Mouse (Mus musculus): ENCODE measurements around the gene Fam78b.

Gene Fam78b

DNA sequence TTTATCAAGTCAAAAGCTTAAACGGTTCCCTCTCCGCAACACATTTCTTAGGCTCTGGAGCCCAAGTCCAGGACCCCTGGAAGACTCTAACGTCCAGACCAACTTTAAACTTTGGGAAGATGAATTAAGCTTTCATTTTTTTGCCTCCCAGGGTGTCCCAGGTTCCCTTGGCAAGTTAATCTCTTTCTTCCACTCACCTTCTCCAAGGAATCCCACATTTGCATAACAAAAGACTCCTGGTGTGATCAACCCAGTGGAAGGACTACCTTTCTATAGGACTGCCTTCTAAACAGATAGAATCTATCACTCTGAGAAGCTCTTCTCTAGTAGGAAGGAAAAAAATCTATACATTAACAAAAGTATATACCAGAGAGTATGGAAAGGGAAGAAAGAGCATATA lies 92.3 kb downstream of the Fam78b start:
- in situ Hi-C loops (cut with MboI, MseI): no loop called here

DNA sequence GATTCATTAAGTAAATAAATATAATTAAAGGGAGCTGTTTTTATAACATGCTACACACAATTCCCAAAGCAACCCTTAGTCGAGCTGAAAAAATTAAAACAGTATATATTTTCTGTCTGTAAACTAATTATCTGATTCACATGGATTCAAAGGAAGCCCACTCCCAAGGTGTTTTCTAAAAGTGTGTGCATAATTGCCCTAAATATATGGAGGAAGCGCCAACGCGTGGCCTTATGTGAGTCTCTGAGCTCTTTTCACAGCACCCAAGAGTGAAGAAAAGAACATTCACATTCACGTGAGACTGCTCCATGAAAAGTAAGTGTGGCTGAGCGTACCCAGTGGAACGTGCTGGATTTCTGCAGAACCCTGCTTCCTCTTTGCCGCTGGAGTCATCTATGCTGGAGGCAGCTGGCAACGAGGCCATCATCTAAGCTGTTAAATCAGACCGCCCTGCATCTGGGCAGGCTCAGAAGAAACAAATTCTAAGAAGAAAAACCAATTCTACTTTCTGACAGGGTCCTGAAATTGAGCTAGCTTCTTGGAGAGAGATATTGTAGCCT lies 93.5 kb downstream of the Fam78b start:
- in situ Hi-C loops (cut with MboI, MseI): no loop called here

DNA sequence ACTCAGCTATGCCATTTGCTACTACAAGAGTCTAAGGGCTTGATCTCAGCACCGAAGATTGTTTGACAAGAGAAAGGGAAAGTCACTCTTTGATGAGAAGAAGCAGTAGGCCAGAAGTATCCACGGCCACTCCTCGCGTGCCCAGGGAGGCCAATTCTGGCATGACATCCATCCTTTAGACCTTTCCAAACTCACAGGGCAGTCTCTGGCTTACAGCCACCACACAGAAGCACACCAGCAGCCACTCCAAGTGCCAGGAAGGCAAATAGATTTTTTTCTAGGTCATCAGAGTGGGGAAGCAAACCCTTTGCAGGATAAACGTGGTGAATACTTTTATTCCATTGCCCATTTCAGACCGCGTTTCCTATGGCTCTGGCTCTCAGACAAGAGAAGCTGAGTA lies 97.5 kb downstream of the Fam78b start:
- in situ Hi-C loops (cut with MboI, MseI): no loop called here

DNA sequence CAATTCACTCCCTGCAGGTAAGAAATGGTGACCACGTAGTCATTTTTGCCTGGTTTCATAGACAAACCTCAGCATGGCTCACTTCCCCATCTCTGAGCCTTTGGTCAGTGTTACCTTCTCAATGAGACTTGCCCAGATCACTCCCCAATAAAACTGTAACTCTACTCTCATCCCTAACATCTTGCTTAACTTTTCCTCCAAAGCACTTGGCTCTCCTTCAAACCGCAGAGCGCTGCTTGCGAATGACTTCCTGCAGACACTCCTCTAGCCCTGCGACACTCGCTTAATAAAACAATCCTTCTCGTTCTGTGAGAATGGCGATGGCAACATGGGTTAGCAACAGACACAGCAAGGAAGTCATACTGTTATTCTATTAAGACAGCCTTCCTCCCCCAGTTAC lies 100.8 kb downstream of the Fam78b start:
- in situ Hi-C loops (cut with MboI, MseI): loop anchor here (10.0 kb wide), 1 partner anchor 1583 kb away; no protein-coding TSS in a partner anchor

DNA sequence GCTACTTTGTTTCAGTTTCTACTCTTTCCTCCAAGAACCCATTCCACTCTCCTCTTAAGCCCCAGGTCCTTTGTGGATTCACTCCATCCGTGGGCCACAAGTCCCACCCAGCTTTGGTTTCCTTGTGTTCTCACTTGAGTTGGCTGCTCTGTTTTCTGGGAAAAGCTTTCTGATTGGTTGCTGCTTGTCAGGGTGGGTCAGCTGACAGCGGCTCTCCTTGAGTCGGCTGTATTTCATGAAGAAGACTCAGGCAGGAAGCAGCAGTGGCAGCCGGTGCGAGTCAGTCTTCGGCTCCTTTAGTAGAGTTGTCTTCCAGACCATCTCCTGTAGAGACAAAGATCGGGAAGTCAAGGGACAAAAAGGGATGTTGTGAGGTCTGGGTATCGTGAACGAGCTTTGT lies 101.3 kb downstream of the Fam78b start:
- in situ Hi-C loops (cut with MboI, MseI): loop anchor here (10.0 kb wide), 1 partner anchor 1582 kb away; no protein-coding TSS in a partner anchor

DNA sequence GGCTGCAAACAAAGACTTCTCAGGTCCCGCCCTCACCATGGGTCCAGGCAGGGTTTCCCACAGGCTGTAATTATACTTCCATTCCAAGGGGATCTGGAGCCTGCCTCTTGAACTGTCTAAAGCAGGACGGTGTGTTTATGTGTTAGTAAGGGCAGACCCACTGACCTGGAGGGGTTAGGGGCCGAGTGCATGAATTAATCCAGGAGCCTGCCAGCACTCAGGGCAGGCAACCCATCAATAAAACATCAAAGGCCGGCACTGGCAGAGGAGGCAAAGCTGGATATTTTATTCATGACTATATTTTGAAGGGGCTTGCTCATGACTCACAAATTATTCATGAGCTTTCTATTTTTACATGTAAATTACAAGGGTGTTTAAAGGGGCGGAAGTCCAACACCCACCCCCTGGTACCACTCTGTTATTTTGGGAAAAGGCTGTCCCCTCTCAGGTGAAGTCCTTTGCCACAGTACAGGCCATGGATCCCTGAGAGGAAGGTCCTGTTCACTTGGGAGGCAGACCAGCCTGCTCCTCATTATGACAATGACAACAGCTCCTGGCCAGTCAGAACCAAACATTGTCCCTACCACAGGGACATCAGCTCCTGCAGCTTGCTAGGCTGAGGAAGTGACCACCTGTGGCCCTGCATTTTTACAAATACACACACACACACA lies 103.9 kb downstream of the Fam78b start:
- in situ Hi-C loops (cut with MboI, MseI): loop anchor here (10.0 kb wide), 1 partner anchor 1580 kb away; no protein-coding TSS in a partner anchor

DNA sequence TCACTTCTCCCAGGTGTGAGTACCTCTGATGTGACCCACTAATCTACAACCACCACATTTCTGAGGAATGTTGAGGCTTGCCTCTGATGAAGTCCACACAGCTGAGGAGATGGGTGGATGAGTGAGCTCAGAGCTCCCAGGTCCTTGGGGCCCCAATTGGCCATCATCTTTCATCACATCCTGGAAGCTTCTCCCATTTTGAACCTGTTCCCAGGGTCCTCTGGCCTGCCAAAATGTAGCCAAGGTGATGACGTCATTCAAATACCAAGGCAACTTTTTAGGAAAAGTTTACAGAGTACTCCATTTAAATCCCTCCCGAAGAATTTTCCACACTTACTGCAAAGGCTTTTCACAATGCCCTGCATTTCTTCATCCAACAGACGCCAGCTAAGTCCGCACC lies 104.7 kb downstream of the Fam78b start:
- in situ Hi-C loops (cut with MboI, MseI): loop anchor here (10.0 kb wide), 1 partner anchor 1579 kb away; no protein-coding TSS in a partner anchor

DNA sequence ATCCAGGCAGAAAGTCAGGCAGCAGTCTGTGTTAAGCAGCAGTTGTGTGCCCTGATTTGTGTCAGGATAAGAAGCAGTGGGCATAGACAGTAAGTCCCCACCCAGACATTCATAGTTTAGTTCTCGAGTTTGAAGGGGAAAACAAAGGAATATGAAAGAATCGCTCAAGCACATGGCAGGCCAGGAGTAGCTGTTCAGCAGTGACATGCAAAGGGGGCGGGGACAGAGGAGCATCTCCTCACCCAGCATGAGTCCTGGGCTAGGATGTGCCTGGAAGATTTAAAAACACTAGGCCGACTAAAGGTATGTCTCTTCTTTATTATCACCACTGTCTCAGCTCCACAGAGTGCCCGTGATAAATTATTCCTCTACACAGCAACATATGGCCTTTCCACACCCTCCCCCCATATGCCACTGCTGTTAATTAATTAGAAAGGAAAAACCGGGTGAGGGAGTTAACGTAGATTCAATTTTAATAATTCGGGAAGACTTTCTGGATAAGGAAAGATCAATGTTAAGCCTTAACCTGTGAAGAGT lies 107.8 kb downstream of the Fam78b start:
- in situ Hi-C loops (cut with MboI, MseI): loop anchor here (10.0 kb wide), 1 partner anchor 1576 kb away; no protein-coding TSS in a partner anchor

DNA sequence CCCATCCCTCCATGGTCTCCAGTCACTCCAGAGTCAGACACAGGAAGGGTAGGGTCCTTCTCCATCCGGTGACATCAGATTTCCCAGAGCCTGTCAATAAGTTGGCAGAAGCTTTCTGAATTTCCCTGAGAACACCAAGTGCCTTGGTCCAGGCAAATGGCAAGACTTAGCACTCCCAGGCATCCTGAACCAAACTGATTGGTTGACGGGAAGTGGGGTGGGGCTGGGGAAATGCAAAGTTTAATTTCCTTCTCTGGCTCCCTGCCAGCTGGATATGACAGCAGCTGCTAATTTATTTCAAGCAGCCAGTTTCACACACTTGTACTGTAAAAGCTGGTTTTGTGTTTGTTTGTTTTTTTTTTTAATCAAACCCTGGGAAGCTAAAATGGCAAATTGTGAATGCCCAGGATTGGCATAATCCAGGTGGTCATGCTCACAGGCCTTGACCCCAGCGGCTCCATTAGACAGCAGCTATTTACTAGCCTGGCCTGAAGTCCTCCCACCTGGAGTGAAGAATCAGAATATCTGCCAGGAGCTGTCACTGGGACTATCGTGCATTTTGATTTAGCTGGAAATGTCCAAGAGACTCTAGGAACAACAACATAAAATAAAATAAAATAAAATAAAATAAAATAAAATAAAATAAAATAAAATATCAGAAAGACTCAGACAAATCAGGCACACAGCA lies 113.3 kb downstream of the Fam78b start:
- in situ Hi-C loops (cut with MboI, MseI): no loop called here

DNA sequence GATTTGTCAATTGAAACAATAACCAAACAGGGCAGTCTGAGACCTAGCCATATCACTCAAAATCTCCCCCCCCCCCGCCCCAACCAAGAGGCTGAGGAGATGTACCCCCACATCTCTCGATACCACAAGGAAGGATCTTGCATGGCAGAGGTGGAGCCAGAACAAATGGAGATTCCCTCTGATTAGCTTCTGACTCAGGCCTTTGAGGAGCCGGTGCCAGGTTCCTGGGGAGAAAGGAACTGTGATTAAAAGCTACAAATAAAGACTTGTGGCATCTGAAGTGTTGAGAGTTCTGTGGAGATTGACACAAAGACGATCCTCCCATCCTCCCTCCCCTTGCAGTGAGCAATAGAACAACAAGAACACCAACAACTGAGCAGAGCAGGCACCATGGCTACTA lies 113.9 kb downstream of the Fam78b start:
- in situ Hi-C loops (cut with MboI, MseI): no loop called here

DNA sequence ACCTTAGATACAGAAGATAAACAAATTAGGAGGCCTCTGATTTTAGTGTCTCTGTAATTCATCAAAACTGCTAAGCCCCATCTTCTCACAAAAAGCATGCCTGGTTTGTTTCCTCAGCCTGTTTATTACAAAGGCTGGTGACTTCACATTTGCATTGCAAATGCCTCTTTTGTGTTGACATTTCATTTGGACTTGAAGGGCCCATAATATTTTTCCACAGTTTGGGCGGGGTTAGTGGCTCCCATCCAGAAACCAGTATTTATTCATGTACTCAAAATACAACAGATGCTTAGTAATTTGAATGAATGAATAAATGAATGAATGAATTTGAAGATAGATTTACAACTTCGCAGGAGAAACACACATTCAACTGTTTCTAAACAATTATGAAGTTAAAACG lies 115.5 kb downstream of the Fam78b start:
- in situ Hi-C loops (cut with MboI, MseI): no loop called here

DNA sequence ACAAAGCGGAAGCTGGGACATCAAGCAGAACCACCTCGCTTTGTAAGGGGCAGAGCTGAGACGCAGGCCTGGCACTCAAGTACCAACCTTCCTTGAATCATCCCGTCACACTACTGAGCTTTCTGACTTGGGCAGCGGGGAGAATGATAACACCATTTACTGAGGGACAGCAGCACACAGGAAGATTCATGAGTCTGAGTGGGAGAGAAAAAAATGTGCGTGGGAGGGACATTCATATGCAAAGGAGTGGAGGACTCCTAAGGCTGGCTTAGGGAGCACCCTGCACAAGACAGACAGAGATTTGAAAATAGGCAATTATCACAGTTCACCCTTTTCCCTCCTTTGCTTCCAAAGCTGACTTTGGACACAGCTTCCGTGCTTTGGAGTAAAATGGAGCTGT lies 117.8 kb downstream of the Fam78b start:
- in situ Hi-C loops (cut with MboI, MseI): no loop called here

DNA sequence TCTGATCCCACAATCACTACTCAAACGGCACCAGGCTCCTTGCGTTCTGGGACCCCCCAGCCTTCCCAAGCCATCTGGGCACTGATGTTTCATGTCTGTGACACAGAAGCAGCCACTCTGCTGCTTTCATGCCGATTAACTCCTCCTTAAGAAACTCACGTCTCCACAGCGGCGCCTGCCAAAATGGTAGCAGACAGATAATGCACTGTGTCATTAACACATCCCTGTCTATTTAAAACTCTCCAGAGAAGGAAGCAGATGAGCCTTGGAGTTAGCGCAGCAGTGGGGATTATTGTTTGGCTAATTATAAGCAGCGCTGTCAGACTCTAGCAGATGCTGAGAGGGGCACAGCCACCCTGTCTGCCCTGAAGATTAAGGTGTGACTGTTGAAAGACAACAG lies 118.2 kb downstream of the Fam78b start:
- in situ Hi-C loops (cut with MboI, MseI): no loop called here

DNA sequence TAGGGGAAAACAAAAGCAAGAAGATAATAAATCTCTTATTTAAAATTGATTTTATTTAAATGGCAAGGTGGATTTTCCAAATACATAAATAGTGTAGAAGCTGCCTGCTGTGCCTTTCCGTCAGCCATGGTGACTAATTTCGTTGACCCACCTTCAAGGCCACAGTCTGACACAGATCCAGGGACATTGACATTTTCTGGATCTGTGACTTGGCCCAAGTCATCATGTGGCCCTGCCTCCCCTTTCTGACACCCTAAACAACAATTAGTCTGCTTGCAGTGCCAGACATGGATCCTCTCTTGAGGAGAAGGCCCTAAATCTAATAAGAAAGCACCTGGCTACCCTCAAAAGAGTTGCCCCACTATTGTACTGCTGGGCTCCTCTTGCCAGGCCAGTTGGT lies 121.2 kb downstream of the Fam78b start:
- in situ Hi-C loops (cut with MboI, MseI): no loop called here

DNA sequence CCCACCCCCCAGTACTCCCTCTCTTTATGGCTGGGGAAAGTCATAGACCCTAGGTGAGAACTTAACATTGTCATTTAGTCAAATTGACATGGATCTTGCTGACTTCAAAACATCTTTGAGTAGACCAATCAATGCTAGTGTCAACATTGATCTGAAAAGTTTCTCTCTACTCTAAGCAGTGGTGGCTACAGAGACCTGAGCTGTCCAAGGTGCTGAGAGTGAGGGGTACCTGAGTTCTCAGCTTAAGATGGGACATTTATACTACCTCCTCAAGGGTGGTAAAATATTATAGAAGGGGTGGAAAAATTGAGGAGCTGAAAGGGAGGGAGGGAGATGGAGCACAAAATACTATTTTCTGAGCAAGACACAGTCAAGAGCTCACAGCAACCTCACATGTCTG lies 122.3 kb downstream of the Fam78b start:
- in situ Hi-C loops (cut with MboI, MseI): no loop called here

DNA sequence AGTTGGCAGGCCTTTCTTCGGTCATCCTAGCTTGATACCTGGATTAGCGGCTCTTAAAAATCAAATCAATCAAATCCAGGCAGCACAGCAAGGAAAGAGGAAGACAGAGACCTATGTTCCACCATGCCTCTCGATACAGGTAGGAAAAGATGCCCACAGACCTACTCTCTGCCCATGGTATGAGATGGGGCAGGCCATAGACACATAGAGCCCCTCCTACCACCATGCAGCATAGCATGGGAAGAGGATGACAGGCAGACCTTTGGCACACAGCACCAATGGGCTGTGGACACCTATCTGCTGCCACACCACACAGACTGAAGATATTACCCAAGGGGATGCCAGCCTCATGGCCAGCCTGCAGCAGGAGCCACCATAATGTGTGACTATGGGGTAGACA lies 124.7 kb downstream of the Fam78b start:
- in situ Hi-C loops (cut with MboI, MseI): no loop called here

DNA sequence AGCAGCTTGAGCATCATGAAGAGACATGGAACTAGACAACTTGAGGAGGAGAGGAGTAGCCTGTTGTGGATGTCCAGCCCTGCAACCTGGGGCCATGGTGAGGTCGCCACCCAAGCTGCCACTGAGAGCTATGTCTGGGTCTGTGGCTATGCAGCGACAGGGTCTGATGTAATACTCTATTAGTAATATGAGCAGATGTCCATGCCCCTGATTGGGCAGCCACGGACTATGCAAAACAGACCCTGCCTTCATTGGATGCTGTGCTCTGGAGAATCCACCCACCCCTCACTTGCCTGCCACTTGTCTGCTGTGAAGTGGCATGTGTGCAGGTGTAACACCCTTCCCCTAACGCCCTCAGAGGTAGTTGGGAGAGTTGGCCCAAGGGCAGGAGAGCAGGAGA lies 125.1 kb downstream of the Fam78b start:
- in situ Hi-C loops (cut with MboI, MseI): no loop called here

DNA sequence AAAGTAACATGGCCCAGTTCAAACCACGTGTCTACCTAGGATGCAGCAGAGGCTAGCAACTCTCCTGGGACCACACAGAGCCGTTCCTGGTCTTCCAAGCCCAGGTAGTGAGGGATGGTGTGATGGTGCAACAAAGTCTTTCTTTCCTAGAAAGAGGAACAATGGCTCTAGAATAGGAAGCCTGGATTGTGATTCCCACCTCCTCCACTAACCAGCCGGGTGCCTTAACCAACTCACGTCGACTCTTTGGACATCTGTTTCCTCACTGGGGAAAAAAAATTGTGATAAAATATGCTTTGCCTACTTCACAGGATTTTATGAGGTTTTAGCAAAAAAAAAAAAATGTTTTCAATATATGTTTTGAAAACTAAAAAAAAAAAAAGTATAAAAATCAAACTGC lies 134.5 kb downstream of the Fam78b start:
- in situ Hi-C loops (cut with MboI, MseI): no loop called here

Measured in T-helper 1 cell (primary cell).